10 mouse cellular contexts compared by ENCODE assay signal in genomic region chr4:124594933-124595332, GRCm38 (mm10). TPM values are rescaled to one million over a fixed set of nuclear protein-coding genes. Genes with fewer than 3 reads are reported as not detected.
A peak's percentile ranks its signal among the peaks of the same experiment; 100 is the strongest.
DNase-seq lines count a peak whose midpoint lies in the region; ATAC-seq and TF ChIP-seq lines count a peak whose summit lies in the region.
"Had no signal": no experiment of that assay in that cellular context is flagged by ENCODE, and none has a peak within 500 bp of the region (broad histone marks: within the 10 kb centered on the region; RNA-seq: fewer than 3 reads in every experiment).

No protein-coding gene starts in this region.

- WGBS in forebrain, postnatal 0 days = 15% methylated on average over 13 of the region's 13 CpGs
- WGBS in liver, embryonic 15.5 days (ENCODE audit: insufficient replicate concordance) = 25% methylated on average over 13 of the region's 13 CpGs

- no peaks in the 10 kb centered on the region for H3K9me3 ChIP-seq in forebrain, postnatal 0 days (ENCODE audit: low read length)
- H3K9me3 ChIP-seq in liver, embryonic 15.5 days (replicated peaks) = no peaks in the 10 kb centered on the region

- no peak overlapping the region for H3K4me3 ChIP-seq in forebrain, postnatal 0 days (ENCODE audit: low read depth, low read length)
- H3K4me3 ChIP-seq in liver, embryonic 15.5 days (replicated peaks) = no peak overlapping the region

- TF ChIP-seq CTCF in brain, embryonic 14.5 days (IDR thresholded peaks at IDR 0.05; ENCODE audit: borderline replicate concordance, extremely low read depth, insufficient read depth, insufficient read length) = no peak
- TF ChIP-seq CTCF in forebrain, postnatal 0 days (IDR thresholded peaks at IDR 0.05; ENCODE audit: low read depth) = peak; percentile 36; the same call in 1 of the 2 replicates

- peaks cover 32% of the 10 kb centered on the region for H3K4me1 ChIP-seq in forebrain, postnatal 0 days (ENCODE audit: insufficient read depth)
- H3K4me1 ChIP-seq in liver, embryonic 15.5 days (replicated peaks) = peaks cover 12% of the 10 kb centered on the region

- H3K4me2 ChIP-seq in forebrain, postnatal 0 days (ENCODE audit: low read depth) = peak overlapping the region; percentile 27
- peak overlapping the region; percentile 11; the same call in 1 of the 2 replicates for H3K4me2 ChIP-seq in liver, embryonic 15.5 days

- peak; percentile 87 for ATAC-seq in forebrain, postnatal 0 days
- ATAC-seq in liver, embryonic 15.5 days (ENCODE audit: insufficient read depth) = no peak; the same call in 1 of the 2 replicates
- ATAC-seq: Patski had no signal

- H3K9ac ChIP-seq in forebrain, postnatal 0 days = no peak overlapping the region
- H3K9ac ChIP-seq in liver, embryonic 15.5 days = no peak overlapping the region

- no peak for TF ChIP-seq POLR2A in brain, embryonic 14.5 days (IDR thresholded peaks at IDR 0.05; ENCODE audit: borderline replicate concordance, extremely low read depth, insufficient read depth, insufficient read length, poor library complexity, severe bottlenecking)

- H3K27me3 ChIP-seq in forebrain, postnatal 0 days (ENCODE audit: insufficient read depth, low read length) = no peaks in the 10 kb centered on the region
- H3K27me3 ChIP-seq in liver, embryonic 15.5 days = peaks cover 78% of the 10 kb centered on the region

- peak overlapping the region; percentile 84 for H3K27ac ChIP-seq in forebrain, postnatal 0 days (ENCODE audit: low read depth, low read length)
- no peak overlapping the region for H3K27ac ChIP-seq in liver, embryonic 15.5 days (replicated peaks)

- H3K36me3 ChIP-seq in forebrain, postnatal 0 days (ENCODE audit: insufficient read depth) = no peaks in the 10 kb centered on the region
- H3K36me3 ChIP-seq in liver, embryonic 15.5 days (replicated peaks) = no peaks in the 10 kb centered on the region

- DNase-seq in kidney, adult 18-20 months = peak; percentile 25
- no peak for DNase-seq in kidney, postnatal 10 days
- peak; percentile 96 for DNase-seq in brain, embryonic 14.5 days (ENCODE audit: low read depth)
- peak; percentile 92 for DNase-seq in forebrain, postnatal 0 days
- DNase-seq in kidney, postnatal 25 days = peak; percentile 11 to 51
- no peak for DNase-seq in testis, postnatal 14 days (ENCODE audit: low spot score)
- DNase-seq in natural killer cell, adult 2 months (ENCODE audit: low spot score in 2 of 2) = no peak

RNA-seq across cellular contexts. Expression of gene 3100002H09Rik, which starts 15.7 kb away (rescaled TPM):
- 0.08 and 0.36 TPM in 2 replicates for polyA plus RNA-seq in brain, embryonic 14.5 days (2012; rRNA removed)
- total RNA-seq in forebrain, postnatal 0 days (2014; rRNA removed) = 0.23 TPM in 1 of 2 replicates, not detected in the other
- polyA plus RNA-seq in forebrain, postnatal 0 days (2015; fragmentation: Nextera tagmentation; extraction: Ambion mirVana) = 0.18 TPM in 1 of 2 replicates, not detected in the other
- polyA plus RNA-seq in liver, embryonic 15.5 days (2015; fragmentation: Nextera tagmentation; extraction: Ambion mirVana) = not detected in 2 replicates
- total RNA-seq: heart, postnatal 14 days had no signal
- polyA plus RNA-seq: Patski had no signal

Comparison
In these comparisons a context has a peak if more than half of its experiments do, and no peak if none do; other contexts are left out.
1. DNase-seq: peak in kidney, adult 18-20 months (single experiment), brain, embryonic 14.5 days (single experiment), forebrain, postnatal 0 days (single experiment) and kidney, postnatal 25 days (2 of 2); none in kidney, postnatal 10 days (single experiment), testis, postnatal 14 days (single experiment) and natural killer cell, adult 2 months (0 of 2).